Mouse (Mus musculus): ENCODE measurements at regions not wholly inside any gene's neighbourhood (a gene's known extent, or its start where the extent isn't known, plus 50 kb on each side); places are given as distances from the start of the nearest gene placed in this dataset.

- no peak overlapping the region for H3K27ac ChIP-seq (replicated peaks)
- no peaks in the 10 kb centered on the region for H3K4me1 ChIP-seq (replicated peaks)
- H3K36me3 ChIP-seq = no peaks in the 10 kb centered on the region
- 57% methylated on average over 4 of the region's 4 CpGs for WGBS
- ATAC-seq (ENCODE audit: low read depth) = no peak
- no peaks in the 10 kb centered on the region for H3K27me3 ChIP-seq
- H3K4me2 ChIP-seq = no peak overlapping the region
- no peaks in the 10 kb centered on the region for H3K9me3 ChIP-seq
- H3K4me3 ChIP-seq = no peak overlapping the region
- H3K9ac ChIP-seq = no peak overlapping the region
Observed at GRCm38 (mm10) chr3:119919501-119920141, 135.4 kb upstream of the Ptbp2 start.

DNA sequence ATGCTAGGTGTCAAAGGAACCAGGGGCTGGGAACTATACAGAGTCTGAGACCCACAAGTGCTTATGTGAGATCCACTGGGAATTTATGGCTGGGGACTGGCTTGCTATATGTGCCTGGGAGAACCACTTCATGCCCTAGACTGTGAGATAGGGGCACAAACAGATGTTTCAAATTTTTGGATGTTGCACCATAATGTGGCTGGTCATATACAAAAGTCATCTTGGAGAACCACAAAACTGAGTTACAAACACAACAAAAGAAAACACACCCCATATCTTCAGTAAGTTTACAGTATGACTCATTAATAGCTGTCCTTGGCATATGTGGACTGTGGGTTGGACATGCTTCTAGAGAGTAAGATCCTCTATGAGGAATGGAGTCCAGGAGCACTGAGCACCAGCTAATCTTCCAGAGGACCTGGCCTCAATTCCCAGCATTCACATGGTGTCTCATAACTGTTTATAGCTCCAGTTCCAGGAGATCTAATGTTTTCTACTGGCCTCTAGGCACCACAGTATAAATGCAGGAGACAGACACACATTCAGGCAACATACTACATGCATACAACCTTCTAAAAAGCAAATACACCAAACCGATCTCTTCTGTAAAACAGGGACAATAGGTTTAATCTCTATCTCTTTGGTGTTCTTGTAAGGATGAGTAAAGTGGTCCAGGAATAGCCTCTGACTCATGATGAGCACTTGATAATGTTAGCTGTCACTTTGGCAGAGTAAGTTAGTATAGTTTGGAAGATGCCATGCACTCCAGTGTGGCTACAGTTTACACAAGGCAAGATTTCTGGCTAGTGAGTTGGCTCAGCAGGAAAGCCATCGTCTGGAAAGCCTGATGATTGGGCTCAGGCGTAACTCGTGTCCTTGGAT lies 132.0 kb upstream of the Ptbp2 start:
- no peak overlapping the region for H3K4me2 ChIP-seq
- H3K4me1 ChIP-seq (replicated peaks) = no peaks in the 10 kb centered on the region
- H3K4me3 ChIP-seq = no peak overlapping the region
- H3K36me3 ChIP-seq = no peaks in the 10 kb centered on the region
- H3K27me3 ChIP-seq = no peaks in the 10 kb centered on the region
- H3K9me3 ChIP-seq = no peaks in the 10 kb centered on the region
- WGBS = 62% methylated on average over 4 of the region's 4 CpGs
- no peak overlapping the region for H3K9ac ChIP-seq
- no peak overlapping the region for H3K27ac ChIP-seq (replicated peaks)
- no peak for ATAC-seq (ENCODE audit: low read depth)

- Histone ChIP-seq H3K27me3 (no peaks in the 10 kb centered on the region), H3K9me3 (no peaks in the 10 kb centered on the region), H3K36me3 (no peaks in the 10 kb centered on the region), H3K4me3 (no peak overlapping the region), H3K4me1 (replicated peaks) (no peaks in the 10 kb centered on the region), H3K4me2 (no peak overlapping the region), H3K9ac (no peak overlapping the region), H3K27ac (replicated peaks) (no peak overlapping the region)
- WGBS = 49% methylated on average over 7 of the region's 8 CpGs
- ATAC-seq (ENCODE audit: low read depth) = no peak
Observed at GRCm38 (mm10) chr3:119911532-119911931, 127.3 kb upstream of the Ptbp2 start.

DNA sequence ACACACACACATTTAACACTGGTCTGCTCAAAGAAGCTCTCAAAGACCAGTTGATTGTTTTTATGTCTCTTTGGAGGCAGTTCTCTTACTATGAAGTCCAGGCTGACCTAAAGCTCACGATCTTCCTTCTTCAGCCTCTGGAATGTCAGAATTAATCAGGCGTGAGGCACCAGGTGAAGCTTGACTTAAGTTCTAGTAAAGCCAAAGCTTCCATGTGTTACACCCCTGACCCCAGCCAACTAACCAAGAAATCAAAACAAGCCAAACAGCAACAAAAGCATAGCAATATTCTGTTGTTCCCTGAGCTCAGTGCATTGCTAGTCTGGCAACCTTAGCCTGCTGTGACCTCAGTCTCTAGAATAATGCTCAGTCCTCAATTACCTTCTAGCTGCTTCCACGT lies 120.0 kb upstream of the Ptbp2 start:
- no peak overlapping the region for H3K4me2 ChIP-seq
- WGBS = 81% methylated on average over 3 of the region's 3 CpGs
- H3K4me1 ChIP-seq (replicated peaks) = no peaks in the 10 kb centered on the region
- H3K27ac ChIP-seq (replicated peaks) = no peak overlapping the region
- H3K9ac ChIP-seq = no peak overlapping the region
- H3K4me3 ChIP-seq = no peak overlapping the region
- ATAC-seq (ENCODE audit: low read depth) = no peak
- no peaks in the 10 kb centered on the region for H3K9me3 ChIP-seq
- no peaks in the 10 kb centered on the region for H3K27me3 ChIP-seq
- no peaks in the 10 kb centered on the region for H3K36me3 ChIP-seq

GRCm38 (mm10) chr3:119895141-119895540 lies 110.9 kb upstream of the Ptbp2 start:
- Histone ChIP-seq H3K9ac (no peak overlapping the region), H3K4me2 (no peak overlapping the region), H3K9me3 (no peaks in the 10 kb centered on the region), H3K36me3 (no peaks in the 10 kb centered on the region), H3K27me3 (no peaks in the 10 kb centered on the region), H3K4me1 (replicated peaks) (peaks cover 20% of the 10 kb centered on the region), H3K27ac (replicated peaks) (no peak overlapping the region), H3K4me3 (no peak overlapping the region)
- WGBS = 87% methylated on average over 3 of the region's 3 CpGs
- ATAC-seq (ENCODE audit: low read depth) = no peak

GRCm38 (mm10) chr3:119894035-119894434 lies 109.8 kb upstream of the Ptbp2 start:
- no peak for ATAC-seq (ENCODE audit: low read depth)
- no peaks in the 10 kb centered on the region for H3K27me3 ChIP-seq
- H3K9me3 ChIP-seq = no peaks in the 10 kb centered on the region
- H3K4me3 ChIP-seq = peak overlapping the region; percentile 18; the same call in 1 of the 2 replicates
- no peaks in the 10 kb centered on the region for H3K36me3 ChIP-seq
- 54% methylated on average over 10 of the region's 10 CpGs for WGBS
- peak overlapping the region; percentile 49 for H3K4me2 ChIP-seq
- no peak overlapping the region for H3K27ac ChIP-seq (replicated peaks)
- peaks cover 20% of the 10 kb centered on the region for H3K4me1 ChIP-seq (replicated peaks)
- H3K9ac ChIP-seq = no peak overlapping the region

GRCm38 (mm10) chr3:119893165-119893910 lies 109.1 kb upstream of the Ptbp2 start:
- Histone ChIP-seq H3K27ac (replicated peaks) (peak overlapping the region; percentile 59; the same call in 1 of the 2 replicates), H3K9me3 (no peaks in the 10 kb centered on the region), H3K36me3 (no peaks in the 10 kb centered on the region), H3K4me1 (replicated peaks) (peaks cover 20% of the 10 kb centered on the region), H3K4me3 (peak overlapping the region; percentile 18), H3K4me2 (peak overlapping the region; percentile 49), H3K27me3 (no peaks in the 10 kb centered on the region), H3K9ac (peak overlapping the region; percentile 31)
- 0 out of 2 replicates have a peak, but pooled peaks have one; percentile 34 for ATAC-seq (ENCODE audit: low read depth)
- WGBS = 9% methylated on average over 20 of the region's 20 CpGs

- peak; percentile 60; the same call in 1 of the 2 replicates for ATAC-seq (ENCODE audit: low read depth)
Observed at GRCm38 (mm10) chr3:119892533-119893164, 108.4 kb upstream of the Ptbp2 start.

GRCm38 (mm10) chr3:119890911-119891310 lies 106.6 kb upstream of the Ptbp2 start:
- no peak overlapping the region for H3K4me3 ChIP-seq
- no peaks in the 10 kb centered on the region for H3K9me3 ChIP-seq
- no peak overlapping the region for H3K4me2 ChIP-seq
- ATAC-seq (ENCODE audit: low read depth) = no peak
- H3K4me1 ChIP-seq (replicated peaks) = peaks cover 20% of the 10 kb centered on the region
- no peak overlapping the region for H3K9ac ChIP-seq
- WGBS = 70% methylated on average over 4 of the region's 4 CpGs
- H3K27ac ChIP-seq (replicated peaks) = no peak overlapping the region
- H3K27me3 ChIP-seq = no peaks in the 10 kb centered on the region
- H3K36me3 ChIP-seq = no peaks in the 10 kb centered on the region

More at GRCm38 (mm10) chr3:119892533-119893164, 108.4 kb upstream of the Ptbp2 start:
- Histone ChIP-seq H3K36me3 (no peaks in the 10 kb centered on the region), H3K4me2 (peak overlapping the region; percentile 49), H3K9me3 (no peaks in the 10 kb centered on the region), H3K9ac (peak overlapping the region; percentile 31), H3K4me1 (replicated peaks) (peaks cover 20% of the 10 kb centered on the region), H3K27me3 (no peaks in the 10 kb centered on the region), H3K4me3 (no peak overlapping the region; the same call in 1 of the 2 replicates), H3K27ac (replicated peaks) (0 out of 2 replicates have a peak overlapping the region, but pooled peaks have one; percentile 59)
- 56% methylated on average over 9 of the region's 9 CpGs for WGBS

DNA sequence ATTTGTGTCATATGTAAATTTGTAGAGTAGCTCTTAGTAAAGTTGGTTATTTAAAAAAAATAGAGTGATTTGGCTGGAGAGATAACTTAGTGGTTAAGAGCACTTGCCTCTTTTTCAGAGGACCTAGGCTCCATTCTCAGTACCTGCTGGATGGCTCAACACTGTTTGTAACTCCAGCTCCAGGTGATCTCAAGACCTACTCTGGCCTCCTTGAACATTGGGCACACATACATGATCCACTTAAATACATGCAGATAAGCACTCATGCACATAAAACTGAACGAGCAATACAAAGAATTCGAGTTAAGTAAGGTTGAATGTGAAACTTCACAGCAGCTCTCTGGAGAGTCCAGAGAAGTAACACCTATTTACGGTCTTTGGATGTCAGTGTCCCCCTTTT lies 104.2 kb upstream of the Ptbp2 start:
- Histone ChIP-seq H3K27me3 (no peaks in the 10 kb centered on the region), H3K9me3 (no peaks in the 10 kb centered on the region), H3K36me3 (no peaks in the 10 kb centered on the region), H3K4me3 (no peak overlapping the region), H3K4me1 (replicated peaks) (peaks cover 11% of the 10 kb centered on the region), H3K9ac (no peak overlapping the region), H3K4me2 (no peak overlapping the region), H3K27ac (replicated peaks) (no peak overlapping the region)
- no peak for ATAC-seq (ENCODE audit: low read depth)
- WGBS = 93% methylated on average over 3 of the region's 3 CpGs

GRCm38 (mm10) chr3:119876395-119876794 lies 92.1 kb upstream of the Ptbp2 start:
- no peak overlapping the region for H3K4me2 ChIP-seq
- no peak overlapping the region for H3K27ac ChIP-seq (replicated peaks)
- no peaks in the 10 kb centered on the region for H3K27me3 ChIP-seq
- 57% methylated on average over 5 of the region's 5 CpGs for WGBS
- no peaks in the 10 kb centered on the region for H3K36me3 ChIP-seq
- no peak overlapping the region for H3K4me3 ChIP-seq
- no peaks in the 10 kb centered on the region for H3K9me3 ChIP-seq
- no peaks in the 10 kb centered on the region for H3K4me1 ChIP-seq (replicated peaks)
- H3K9ac ChIP-seq = no peak overlapping the region
- no peak for ATAC-seq (ENCODE audit: low read depth)

Measured in neural tube, embryonic 13.5 days (tissue).